Mouse (Mus musculus): ENCODE results near the gene Anp32a. TPM values are rescaled to one million over a fixed set of nuclear protein-coding genes. Genes with fewer than 3 reads are reported as not detected.

Anp32a gene
- polyA plus RNA-seq, 1 experiment from 2014 or later: 223 TPM

DNA sequence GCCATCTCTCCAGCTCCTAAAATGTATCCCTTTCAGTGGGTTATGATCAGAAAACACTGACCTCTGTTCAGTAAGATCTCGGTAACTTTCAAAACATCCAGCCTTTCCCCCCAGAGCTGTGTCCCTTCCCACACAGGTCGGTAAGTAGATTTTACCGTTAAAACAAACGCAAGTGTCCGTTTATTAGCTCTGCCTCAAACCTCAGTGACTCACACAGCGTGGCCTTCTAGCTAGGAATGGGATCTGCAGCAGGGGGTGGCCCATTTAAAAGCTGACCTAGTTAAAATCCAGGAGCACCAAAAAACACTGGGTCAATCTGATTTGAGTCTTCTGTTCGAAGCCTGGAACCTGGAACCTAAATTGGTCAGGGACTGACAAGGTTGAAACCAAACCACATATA, 23.7 kb downstream of the Anp32a start:
- 46% methylated on average over 7 of the region's 7 CpGs for WGBS
- Histone ChIP-seq H3K4me1 (peaks cover 100% of the 10 kb centered on the region), H3K27ac (0 out of 2 replicates have a peak overlapping the region, but pooled peaks have one; percentile 38), H3K36me3 (replicated peaks) (peaks cover 6% of the 10 kb centered on the region), H3K27me3 (no peaks in the 10 kb centered on the region), H3K9me3 (no peaks in the 10 kb centered on the region), H3K4me2 (no peak overlapping the region), H3K9ac (0 out of 2 replicates have a peak overlapping the region, but pooled peaks have one; percentile 14), H3K4me3 (replicated peaks) (no peak overlapping the region)
- no peak for ATAC-seq (ENCODE audit: low FRiP score)

DNA sequence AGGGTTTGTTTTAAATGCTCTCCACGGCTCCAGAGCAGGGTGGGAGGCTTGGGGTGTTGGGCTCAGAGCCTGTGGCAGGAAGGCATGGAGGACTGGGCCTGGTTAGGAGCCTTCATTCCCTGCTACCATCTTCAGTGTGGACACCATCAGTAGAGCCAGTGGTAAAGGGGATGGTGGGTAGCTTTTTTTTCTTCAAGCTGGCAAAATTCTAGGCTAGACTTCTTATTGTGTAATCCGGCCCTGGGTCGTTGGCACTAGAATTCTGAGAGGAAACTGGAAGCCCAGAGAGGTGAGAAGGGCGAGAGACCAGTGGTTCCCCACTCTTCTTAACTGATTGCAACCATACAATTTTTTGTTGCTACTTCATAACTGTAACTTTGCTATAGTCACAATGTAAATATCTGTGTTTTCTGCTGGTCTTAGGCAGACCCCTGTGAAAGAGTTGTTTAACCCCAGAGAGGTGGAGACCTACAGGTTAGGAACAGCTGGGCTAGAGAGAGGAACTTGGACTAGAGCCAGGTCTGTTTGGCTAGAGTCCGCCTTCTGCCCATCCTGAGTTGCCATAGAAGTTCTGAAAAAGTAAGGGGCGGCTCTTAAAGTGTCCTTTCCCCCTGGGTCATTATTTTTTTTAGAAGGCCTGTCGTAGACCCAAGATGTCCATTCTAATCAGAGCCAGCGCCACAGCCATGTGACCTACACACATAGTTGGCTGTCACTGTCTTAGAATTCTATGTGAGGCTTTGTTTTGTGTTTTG, 24.4 kb downstream of the Anp32a start:
- Histone ChIP-seq H3K4me2 (peak overlapping the region; percentile 21; the same call in 1 of the 2 replicates), H3K36me3 (replicated peaks) (peaks cover 6% of the 10 kb centered on the region), H3K9me3 (no peaks in the 10 kb centered on the region), H3K4me1 (peaks cover 100% of the 10 kb centered on the region), H3K27me3 (no peaks in the 10 kb centered on the region), H3K9ac (0 out of 2 replicates have a peak overlapping the region, but pooled peaks have one; percentile 5), H3K27ac (no peak overlapping the region), H3K4me3 (replicated peaks) (no peak overlapping the region)
- 73% methylated on average over 8 of the region's 8 CpGs for WGBS
- no peak for ATAC-seq (ENCODE audit: low FRiP score)

DNA sequence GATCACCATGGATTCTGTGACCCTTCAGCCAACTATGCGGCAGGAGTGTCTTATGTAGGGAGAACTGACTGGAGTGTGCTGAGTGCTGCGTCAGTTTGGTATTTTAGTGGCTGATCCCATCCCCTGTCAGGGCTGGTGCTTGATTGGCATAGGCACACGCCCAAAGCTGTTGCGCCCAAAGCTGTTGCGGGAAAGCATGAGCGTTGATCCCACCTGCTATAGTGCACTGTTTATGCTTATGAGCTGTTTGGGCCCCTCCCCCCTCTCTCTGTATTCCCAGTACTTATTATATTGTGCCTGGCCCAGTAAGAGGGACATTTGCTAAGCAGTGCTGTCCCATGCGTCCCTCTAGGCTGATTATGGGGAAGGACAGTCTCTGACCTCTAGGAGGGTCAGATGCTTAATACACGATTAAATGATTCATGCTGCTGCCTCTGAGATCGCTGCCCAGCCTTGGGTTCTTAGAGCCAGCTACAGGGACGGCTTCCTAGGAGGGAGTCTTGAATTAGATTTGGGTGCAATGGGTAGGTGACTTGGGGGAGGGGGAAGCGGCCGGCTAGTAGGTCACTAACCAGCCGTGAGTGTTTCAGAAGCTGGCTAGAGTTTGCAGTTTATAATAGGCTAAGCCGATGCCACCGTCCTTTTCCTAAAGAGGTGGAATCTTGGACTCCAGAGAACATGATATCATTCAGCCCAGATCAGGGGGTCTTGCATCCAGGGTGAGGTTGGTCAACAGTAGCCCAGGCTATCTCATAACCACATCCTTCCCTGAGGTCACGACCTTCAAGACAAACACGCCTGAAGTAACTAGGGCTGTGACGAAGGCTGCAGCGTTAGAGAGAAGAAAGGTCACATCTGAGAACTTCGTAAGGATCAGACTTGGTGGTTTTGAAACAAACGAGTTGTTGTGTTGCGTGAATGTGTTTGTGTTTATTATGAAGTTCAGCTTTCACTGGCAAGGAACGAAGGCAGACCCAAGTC, 25.7 kb downstream of the Anp32a start:
- 0 out of 2 replicates have a peak, but pooled peaks have one; percentile 21 for ATAC-seq (ENCODE audit: low FRiP score)

DNA sequence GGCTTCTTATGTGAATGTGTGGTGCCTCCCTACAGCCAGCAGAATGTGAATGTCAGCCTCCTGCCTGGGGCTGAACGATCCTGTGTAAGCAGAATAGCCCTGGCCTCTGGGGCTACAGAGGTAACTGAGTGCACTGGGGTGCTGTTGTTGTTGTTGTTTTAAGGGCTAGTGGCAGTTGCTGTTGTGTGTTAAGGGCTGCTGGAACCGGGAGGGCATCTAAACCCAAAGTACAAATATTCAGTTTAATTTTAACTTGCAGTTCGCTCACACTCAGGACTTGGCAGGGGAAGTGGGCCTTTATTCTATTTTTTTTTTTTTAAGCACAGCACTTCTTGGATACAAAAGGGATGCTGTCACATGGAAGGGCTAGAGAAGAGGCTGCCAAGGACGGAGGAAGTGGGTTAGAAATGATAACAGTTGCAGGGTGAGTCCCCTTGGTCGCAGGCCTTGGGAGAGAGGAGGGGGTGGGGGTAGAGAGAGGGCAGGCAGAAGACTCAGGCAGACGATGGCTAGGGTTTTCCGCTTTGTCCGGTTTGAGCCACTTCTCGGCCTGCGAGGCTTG, 26.5 kb downstream of the Anp32a start:
- Histone ChIP-seq H3K27me3 (no peaks in the 10 kb centered on the region), H3K4me1 (peaks cover 82% of the 10 kb centered on the region), H3K4me2 (no peak overlapping the region), H3K9me3 (no peaks in the 10 kb centered on the region), H3K4me3 (replicated peaks) (no peak overlapping the region), H3K9ac (no peak overlapping the region), H3K36me3 (replicated peaks) (peaks cover 18% of the 10 kb centered on the region), H3K27ac (peak overlapping the region; percentile 42; the same call in 1 of the 2 replicates)
- 61% methylated on average over 10 of the region's 10 CpGs for WGBS
- no peak for ATAC-seq (ENCODE audit: low FRiP score)

More for the DNA sequence above, 25.7 kb downstream of the Anp32a start:
- H3K4me2 ChIP-seq: peak overlapping the region; percentile 21
- H3K4me3 ChIP-seq (replicated peaks): no peak overlapping the region
- no peaks in the 10 kb centered on the region for H3K9me3 ChIP-seq
- H3K27me3 ChIP-seq: no peaks in the 10 kb centered on the region
- peaks cover 90% of the 10 kb centered on the region for H3K4me1 ChIP-seq
- peak overlapping the region; percentile 56 for H3K27ac ChIP-seq
- no peak overlapping the region for H3K9ac ChIP-seq
- peaks cover 10% of the 10 kb centered on the region for H3K36me3 ChIP-seq (replicated peaks)
- 55% methylated on average over 23 of the region's 23 CpGs for WGBS

DNA sequence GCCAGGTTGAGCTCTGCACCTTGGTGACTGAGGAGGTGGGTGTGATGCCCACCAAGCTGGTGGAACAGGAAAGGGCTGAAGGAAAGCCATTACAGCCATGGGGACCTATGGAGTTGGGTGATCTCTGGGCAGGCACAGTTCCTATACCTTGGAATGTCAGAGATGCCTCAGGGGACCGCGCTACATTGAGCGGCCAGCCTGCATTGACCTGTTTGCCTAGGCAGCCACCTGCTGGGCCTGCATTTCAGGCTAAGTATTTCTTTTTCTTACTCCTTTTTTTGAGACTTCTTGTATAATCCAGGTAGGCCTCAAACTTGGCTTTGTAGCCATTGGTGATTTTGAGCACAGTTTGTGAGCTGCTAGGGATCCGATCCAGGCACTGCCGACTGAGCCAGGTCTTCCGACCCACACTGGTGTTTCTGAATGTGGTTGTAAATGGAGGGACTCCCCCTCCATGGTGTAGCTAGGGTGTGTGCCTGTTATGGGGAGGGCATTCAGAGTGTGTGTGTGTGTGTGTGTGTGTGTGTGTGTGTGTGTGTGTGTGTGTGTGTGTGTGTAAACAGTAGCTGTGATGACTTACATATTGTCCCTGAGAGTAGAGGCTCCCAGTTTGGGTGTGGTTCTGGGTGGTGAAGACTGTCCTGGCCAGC, 27.3 kb downstream of the Anp32a start:
- H3K9me3 ChIP-seq: no peaks in the 10 kb centered on the region
- H3K27me3 ChIP-seq: no peaks in the 10 kb centered on the region
- H3K9ac ChIP-seq: no peak overlapping the region
- H3K27ac ChIP-seq: no peak overlapping the region
- no peak for ATAC-seq (ENCODE audit: low FRiP score)
- peaks cover 26% of the 10 kb centered on the region for H3K36me3 ChIP-seq (replicated peaks)
- peaks cover 74% of the 10 kb centered on the region for H3K4me1 ChIP-seq
- H3K4me2 ChIP-seq: no peak overlapping the region
- WGBS: 82% methylated on average over 6 of the region's 6 CpGs
- H3K4me3 ChIP-seq (replicated peaks): no peak overlapping the region

DNA sequence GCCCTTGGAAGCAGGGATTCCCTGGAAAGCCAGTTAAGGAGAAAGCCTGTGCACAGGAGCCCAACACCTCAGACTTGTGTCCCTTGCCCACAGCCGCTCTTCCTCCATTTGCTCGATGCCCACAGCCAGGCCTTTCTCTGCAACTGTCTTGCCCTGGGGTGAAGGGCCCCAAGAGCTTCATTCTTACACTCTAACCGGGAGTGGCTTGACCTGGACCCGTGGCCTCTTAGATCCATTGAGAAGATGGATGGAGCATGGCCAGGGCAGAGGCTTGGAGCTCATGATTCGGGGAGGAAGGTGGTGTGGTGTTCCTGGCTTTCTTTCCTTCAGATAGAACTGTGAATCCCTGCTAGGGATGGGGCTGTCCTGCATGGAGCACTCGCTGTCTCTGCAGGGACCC, 28.1 kb downstream of the Anp32a start:
- 83% methylated on average over 6 of the region's 6 CpGs for WGBS
- Histone ChIP-seq H3K9ac (no peak overlapping the region), H3K4me1 (peaks cover 66% of the 10 kb centered on the region), H3K36me3 (replicated peaks) (peaks cover 34% of the 10 kb centered on the region), H3K4me3 (replicated peaks) (no peak overlapping the region), H3K9me3 (no peaks in the 10 kb centered on the region), H3K4me2 (no peak overlapping the region), H3K27me3 (no peaks in the 10 kb centered on the region), H3K27ac (no peak overlapping the region)
- no peak for ATAC-seq (ENCODE audit: low FRiP score)

DNA sequence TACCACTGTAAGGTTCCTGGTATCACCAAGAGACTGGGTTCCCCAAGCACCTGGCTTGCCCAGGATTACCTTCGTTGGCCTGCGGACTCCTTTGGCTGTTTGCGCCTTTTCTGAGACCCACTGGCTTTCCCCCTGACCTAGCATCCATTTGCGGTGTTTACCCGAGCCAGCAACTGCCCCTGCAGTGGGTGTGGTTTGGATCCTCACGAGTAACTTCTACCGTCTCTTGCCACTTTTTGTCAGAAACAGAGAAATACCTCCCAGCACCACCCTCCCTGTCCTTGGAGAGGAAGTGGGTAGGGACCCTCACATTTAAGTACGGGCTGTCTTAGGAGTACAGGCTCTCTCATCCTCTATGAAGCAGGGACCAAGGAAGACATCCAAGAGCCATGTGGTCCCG, 29.1 kb downstream of the Anp32a start:
- WGBS: 83% methylated on average over 9 of the region's 9 CpGs
- peaks cover 42% of the 10 kb centered on the region for H3K36me3 ChIP-seq (replicated peaks)
- H3K4me3 ChIP-seq (replicated peaks): no peak overlapping the region
- no peak overlapping the region for H3K4me2 ChIP-seq
- H3K27ac ChIP-seq: 0 out of 2 replicates have a peak overlapping the region, but pooled peaks have one; percentile 1
- no peak for ATAC-seq (ENCODE audit: low FRiP score)
- no peaks in the 10 kb centered on the region for H3K9me3 ChIP-seq
- H3K4me1 ChIP-seq: peaks cover 56% of the 10 kb centered on the region
- H3K27me3 ChIP-seq: no peaks in the 10 kb centered on the region
- H3K9ac ChIP-seq: no peak overlapping the region

DNA sequence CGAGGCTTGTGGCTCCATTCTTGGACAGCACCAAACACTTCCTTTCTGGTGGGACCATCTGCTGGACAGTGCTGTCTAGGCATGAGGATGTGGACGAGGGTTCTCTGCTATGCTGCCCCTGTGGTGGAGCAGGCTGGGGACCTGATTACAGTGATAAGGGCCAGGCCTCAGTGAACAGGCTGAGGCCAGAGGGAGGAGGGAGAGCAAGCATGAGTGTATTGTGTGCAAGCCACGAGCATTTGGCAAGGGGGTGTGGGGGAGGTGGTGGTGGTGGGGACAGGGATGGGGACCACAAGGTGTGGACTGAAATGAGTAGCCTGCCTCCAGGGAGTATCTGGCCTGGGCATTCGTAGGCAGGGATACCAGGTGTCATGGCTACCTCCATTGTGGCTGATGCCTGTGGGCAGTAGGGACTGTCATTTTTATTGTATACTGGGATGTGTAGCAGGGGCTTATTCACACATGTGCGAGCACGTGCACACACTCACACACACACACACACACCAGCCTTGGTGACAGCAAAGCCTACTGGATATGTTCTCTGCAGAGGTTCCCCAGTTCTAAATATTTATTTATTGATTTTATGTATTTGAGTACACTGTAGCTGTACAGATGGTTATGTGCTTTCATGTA, 29.7 kb downstream of the Anp32a start:
- peaks cover 48% of the 10 kb centered on the region for H3K36me3 ChIP-seq (replicated peaks)
- no peak for ATAC-seq (ENCODE audit: low FRiP score)
- H3K27me3 ChIP-seq: no peaks in the 10 kb centered on the region
- H3K9ac ChIP-seq: no peak overlapping the region
- H3K9me3 ChIP-seq: no peaks in the 10 kb centered on the region
- H3K4me3 ChIP-seq (replicated peaks): no peak overlapping the region
- H3K4me1 ChIP-seq: peaks cover 50% of the 10 kb centered on the region
- WGBS: 78% methylated on average over 6 of the region's 6 CpGs
- H3K27ac ChIP-seq: no peak overlapping the region
- H3K4me2 ChIP-seq: no peak overlapping the region

DNA sequence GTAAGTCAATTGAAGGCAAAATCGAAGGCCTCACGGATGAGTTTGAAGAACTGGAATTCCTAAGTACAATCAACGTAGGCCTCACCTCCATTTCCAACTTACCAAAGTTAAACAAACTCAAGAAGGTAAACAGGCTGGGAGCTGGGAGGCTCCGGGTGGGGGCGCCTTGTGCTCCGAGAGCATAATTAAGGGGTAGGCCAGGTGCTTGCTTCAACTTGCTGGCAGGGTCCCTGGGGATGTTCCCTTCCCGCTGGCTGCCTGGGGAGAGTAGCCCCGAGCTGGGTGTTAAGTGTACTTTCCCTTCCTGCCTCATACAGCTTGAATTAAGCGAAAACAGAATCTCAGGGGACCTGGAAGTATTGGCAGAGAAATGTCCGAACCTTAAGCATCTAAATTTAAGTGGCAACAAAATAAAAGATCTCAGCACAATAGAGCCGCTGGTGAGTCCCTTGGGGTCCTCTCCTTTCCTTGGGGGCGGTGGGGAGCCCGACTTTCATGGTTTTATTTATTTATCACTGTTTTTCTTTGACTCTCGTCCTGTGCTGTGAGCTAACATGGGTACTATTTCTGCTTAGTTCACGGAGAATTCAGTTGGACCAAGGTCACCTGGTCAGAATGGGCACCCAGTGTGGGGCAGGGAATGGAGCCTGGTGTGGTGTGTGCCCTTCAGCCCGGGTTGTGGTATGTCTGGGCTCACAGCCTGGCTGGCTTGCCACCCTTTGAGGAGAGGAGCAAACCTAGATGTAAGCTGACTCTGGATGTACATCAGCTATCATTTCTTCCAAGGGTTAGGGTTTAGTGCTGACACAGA, 30.9 kb downstream of the Anp32a start:
- 0 out of 2 replicates have a peak overlapping the region, but pooled peaks have one; percentile 5 for H3K27ac ChIP-seq

DNA sequence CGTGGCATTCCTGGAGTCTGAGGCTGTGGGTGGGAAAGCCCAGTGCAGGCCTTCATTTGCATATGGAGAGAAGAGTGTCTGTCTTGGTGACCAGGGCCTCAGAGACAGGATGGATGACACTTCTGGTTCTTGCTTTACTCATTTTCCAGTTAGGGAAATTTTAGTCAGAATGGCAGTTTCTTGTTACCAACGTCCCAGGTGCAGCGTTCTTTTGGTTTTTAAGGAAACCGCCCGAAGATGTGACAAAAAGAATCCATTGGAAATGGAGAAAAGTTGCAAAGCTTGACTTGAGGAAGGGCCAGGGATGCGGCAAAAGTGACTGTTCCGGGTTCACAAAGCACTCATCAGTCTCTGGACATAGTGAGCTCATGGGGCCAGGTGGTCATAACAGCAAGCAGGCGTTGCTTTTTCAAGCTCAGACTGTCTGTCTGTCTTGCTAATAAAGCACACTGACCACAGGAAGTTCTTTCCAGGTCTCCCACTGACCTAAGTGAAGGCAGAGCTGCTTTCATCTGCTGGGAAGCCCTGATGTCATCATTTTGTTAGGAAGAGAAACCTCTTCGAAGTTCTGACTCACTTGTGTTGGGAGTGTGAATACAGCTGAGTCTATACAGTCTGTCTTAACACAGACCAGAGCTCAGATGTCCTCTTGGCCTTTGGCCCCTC, 31.6 kb downstream of the Anp32a start:
- no peak overlapping the region for H3K4me2 ChIP-seq
- H3K36me3 ChIP-seq (replicated peaks): peaks cover 67% of the 10 kb centered on the region
- ATAC-seq (ENCODE audit: low FRiP score): no peak
- H3K4me1 ChIP-seq: peaks cover 31% of the 10 kb centered on the region
- H3K27me3 ChIP-seq: no peaks in the 10 kb centered on the region
- no peaks in the 10 kb centered on the region for H3K9me3 ChIP-seq
- no peak overlapping the region for H3K9ac ChIP-seq
- H3K27ac ChIP-seq: 0 out of 2 replicates have a peak overlapping the region, but pooled peaks have one; percentile 5
- no peak overlapping the region for H3K4me3 ChIP-seq (replicated peaks)
- WGBS: 88% methylated on average over 9 of the region's 9 CpGs

More for the DNA sequence above, 30.9 kb downstream of the Anp32a start:
- no peak overlapping the region for H3K4me3 ChIP-seq (replicated peaks)
- 84% methylated on average over 16 of the region's 16 CpGs for WGBS
- H3K4me2 ChIP-seq: no peak overlapping the region
- H3K9me3 ChIP-seq: no peaks in the 10 kb centered on the region
- peaks cover 60% of the 10 kb centered on the region for H3K36me3 ChIP-seq (replicated peaks)
- H3K9ac ChIP-seq: no peak overlapping the region
- ATAC-seq (ENCODE audit: low FRiP score): no peak
- peaks cover 38% of the 10 kb centered on the region for H3K4me1 ChIP-seq
- H3K27me3 ChIP-seq: no peaks in the 10 kb centered on the region

All from forebrain, embryonic 12.5 days (tissue).